Mouse (Mus musculus) testis, adult 2 months (tissue): Measurements from ENCODE around the gene Slc7a15.

Source experiments
- CTCF ChIP-seq: fragments of 200-500 bp; IDR thresholded peaks from 2 replicates; pipeline ENCODE4 v1.5.1; 2012; ENCODE audit warnings: low read depth, mild to moderate bottlenecking, inconsistent platforms, low read length, moderate library complexity; ENCODE audit not compliant: control insufficient read depth, insufficient read depth, insufficient replicate concordance
- POLR2A ChIP-seq: fragments of 200-500 bp; IDR thresholded peaks from 2 replicates; pipeline ENCODE4 v1.6.1; 2012; ENCODE audit warnings: low read depth, mild to moderate bottlenecking, inconsistent platforms, low read length, moderate library complexity; ENCODE audit not compliant: control insufficient read depth

- TF ChIP-seq POLR2A (no peak), CTCF (no peak)
These were observed 116.7 kb downstream of the Slc7a15 start for GRCm38 (mm10) chr12:8482169-8482568.
